Mouse (Mus musculus) kidney, adult 2 months (tissue): ENCODE results near the gene Fa2h. TPM values are rescaled to one million over a fixed set of nuclear protein-coding genes. Genes with fewer than 3 reads are reported as not detected.

Experiments
- DNase-seq: peaks from one replicate; pipeline ENCODE4 v3.0.0; 2021
- H3K27ac ChIP-seq: fragments of 200-500 bp; 2 replicates; pipeline ENCODE4 v1.5.1; 2012; ENCODE audit warnings: low read depth, low read length, control low read depth, inconsistent platforms; ENCODE audit not compliant: insufficient read depth
- H3K27me3 ChIP-seq: fragments of 200-500 bp; replicated peaks from 2 replicates; pipeline ENCODE4 v1.6.1; 2012; ENCODE audit warnings: mild to moderate bottlenecking, moderate library complexity, low read length, inconsistent platforms; ENCODE audit not compliant: control insufficient read depth, insufficient read depth
- H3K36me3 ChIP-seq: fragments of 200-500 bp; 2 replicates; pipeline ENCODE4 v1.6.1; 2012; ENCODE audit warnings: mild to moderate bottlenecking, moderate library complexity, low read length, inconsistent platforms; ENCODE audit not compliant: control insufficient read depth, insufficient read depth
- H3K4me1 ChIP-seq: fragments of 200-500 bp; 2 replicates; pipeline ENCODE4 v1.6.1; 2011; ENCODE audit warnings: low read length; ENCODE audit not compliant: control insufficient read depth, insufficient read depth
- H3K4me3 ChIP-seq: fragments of 200-500 bp; 2 replicates; pipeline ENCODE4 v1.5.1; 2011; ENCODE audit warnings: mild to moderate bottlenecking, low read depth, low read length, control low read depth; ENCODE audit not compliant: insufficient read depth
- CTCF ChIP-seq: fragments of 200-500 bp; conservative IDR thresholded peaks from 2 replicates; pipeline ENCODE4 v1.5.1; 2011; ENCODE audit warnings: low read depth, mild to moderate bottlenecking, control low read depth, low read length, moderate library complexity, mixed read lengths; ENCODE audit not compliant: insufficient read depth, insufficient read length
- POLR2A ChIP-seq: fragments of 200-500 bp; IDR thresholded peaks from one replicate; pipeline ENCODE4 v1.6.1; 2011; ENCODE audit warnings: low read depth, low read length, control low read depth
- WGBS: fragments of 180-500 bp; shearing (Covaris S2); methylation state at CpG from one replicate; pipeline ENCODE4 v1.1.7; 2018; 5-methylcytosine and 5-hydroxymethylcytosine counted together
- polyA plus RNA-seq: library from polyadenylated mRNA; depleted of rRNA; stranded (reverse); fragments of >200 nt; gene quantifications from 2 replicates; pipeline ENCODE4 v1.2.3, GENCODE M21; 2012; rRNA removed

Fa2h gene
- polyA plus RNA-seq: 15.3 and 21.0 TPM in 2 replicates

GRCm38 (mm10) chr8:111393391-111394363 is at the start of gene Fa2h:
Fa2h (minus strand) TSS chr8:111393824.
- no peaks in the 10 kb centered on the region for H3K27me3 ChIP-seq
- DNase-seq: peak; percentile 91
- no peaks in the 10 kb centered on the region for H3K4me1 ChIP-seq
- H3K36me3 ChIP-seq: no peaks in the 10 kb centered on the region
- under 1% methylated on average over 67 of the region's 71 CpGs for WGBS
- no peak; the same call in 1 of the 2 replicates for TF ChIP-seq CTCF
- no peak for TF ChIP-seq POLR2A
- H3K27ac ChIP-seq: peak within 1 kb of the TSS; percentile 37
- peak within 1 kb of the TSS; percentile 57 for H3K4me3 ChIP-seq

- DNase-seq: peak; percentile 86
- Histone ChIP-seq H3K27ac (no peak overlapping the region), H3K36me3 (no peaks in the 10 kb centered on the region), H3K27me3 (no peaks in the 10 kb centered on the region), H3K4me1 (peaks cover 15% of the 10 kb centered on the region; the same call in 1 of the 2 replicates), H3K4me3 (no peak overlapping the region)
- TF ChIP-seq CTCF (peak; percentile 75), POLR2A (no peak)
- 8% methylated on average over 9 of the region's 9 CpGs for WGBS
These were observed 45.6 kb upstream of the Fa2h start for GRCm38 (mm10) chr8:111439189-111439588.

GRCm38 (mm10) chr8:111435071-111435828 is 41.6 kb upstream of the Fa2h start:
- no peak overlapping the region for H3K4me3 ChIP-seq
- H3K27ac ChIP-seq: no peak overlapping the region
- H3K36me3 ChIP-seq: no peaks in the 10 kb centered on the region
- 46% methylated on average over 11 of the region's 11 CpGs for WGBS
- DNase-seq: peak; percentile 83
- TF ChIP-seq CTCF (no peak), POLR2A (no peak)
- no peaks in the 10 kb centered on the region for H3K27me3 ChIP-seq
- H3K4me1 ChIP-seq: peaks cover 12% of the 10 kb centered on the region; the same call in 1 of the 2 replicates

- H3K36me3 ChIP-seq: no peaks in the 10 kb centered on the region
- DNase-seq: no peak
- H3K27ac ChIP-seq: no peak overlapping the region
- TF ChIP-seq POLR2A (no peak), CTCF (no peak)
- H3K4me3 ChIP-seq: no peak overlapping the region
- WGBS: 69% methylated on average over 9 of the region's 9 CpGs
- H3K4me1 ChIP-seq: no peaks in the 10 kb centered on the region
- no peaks in the 10 kb centered on the region for H3K27me3 ChIP-seq
These were observed 31.0 kb upstream of the Fa2h start for GRCm38 (mm10) chr8:111424646-111425045.

GRCm38 (mm10) chr8:111424181-111424580 is 30.6 kb upstream of the Fa2h start:
- Histone ChIP-seq H3K27me3 (no peaks in the 10 kb centered on the region), H3K27ac (no peak overlapping the region), H3K4me3 (no peak overlapping the region), H3K4me1 (no peaks in the 10 kb centered on the region), H3K36me3 (no peaks in the 10 kb centered on the region)
- DNase-seq: no peak
- WGBS: 49% methylated on average over 11 of the region's 11 CpGs
- TF ChIP-seq POLR2A: no peak
- TF ChIP-seq CTCF: no peak

GRCm38 (mm10) chr8:111422614-111423013 is 29.0 kb upstream of the Fa2h start:
- Histone ChIP-seq H3K27me3 (no peaks in the 10 kb centered on the region), H3K36me3 (no peaks in the 10 kb centered on the region), H3K27ac (no peak overlapping the region), H3K4me3 (no peak overlapping the region), H3K4me1 (no peaks in the 10 kb centered on the region)
- TF ChIP-seq POLR2A (no peak), CTCF (no peak)
- WGBS: 76% methylated on average over 2 of the region's 2 CpGs
- no peak for DNase-seq
